Mouse (Mus musculus): ENCODE data around the gene Tatdn2. TPM values are rescaled to one million over a fixed set of nuclear protein-coding genes. Genes with fewer than 3 reads are reported as not detected.
"Not testable (repeated sequence)": the region's sequence is repeated elsewhere in the genome, so short reads cannot be mapped to it uniquely, and the experiment has no call there.

Tatdn2 gene
- total RNA-seq, 2 experiments from 2014 or later: 2.9 to 36.4 TPM

- ATAC-seq (replicated peaks; ENCODE audit: low FRiP score, poor library complexity, severe bottlenecking): no peak
Observed at GRCm38 (mm10) chr6:113695766-113696355, 989 bp upstream of the Tatdn2 start.

GRCm38 (mm10) chr6:113697222-113698205 lies 664 bp downstream of the Tatdn2 start:
- 0 out of 2 replicates have a peak, but pooled peaks have one; percentile 7 for ATAC-seq (replicated peaks; ENCODE audit: low FRiP score, poor library complexity, severe bottlenecking)

GRCm38 (mm10) chr6:113712718-113713117 lies 15.9 kb downstream of the Tatdn2 start:
- ATAC-seq (replicated peaks; ENCODE audit: low FRiP score, poor library complexity, severe bottlenecking): no peak

GRCm38 (mm10) chr6:113713389-113713788 lies 16.5 kb downstream of the Tatdn2 start:
- ATAC-seq (replicated peaks; ENCODE audit: low FRiP score, poor library complexity, severe bottlenecking): not testable (repeated sequence)

- no peak for ATAC-seq (replicated peaks; ENCODE audit: low FRiP score, poor library complexity, severe bottlenecking)
Observed at GRCm38 (mm10) chr6:113714276-113714675, 17.4 kb downstream of the Tatdn2 start.

- ATAC-seq (replicated peaks; ENCODE audit: low FRiP score, poor library complexity, severe bottlenecking): no peak
Observed at GRCm38 (mm10) chr6:113714797-113715196, 17.9 kb downstream of the Tatdn2 start.

- no peak for ATAC-seq (replicated peaks; ENCODE audit: low FRiP score, poor library complexity, severe bottlenecking)
Observed at GRCm38 (mm10) chr6:113717541-113717940, 20.7 kb downstream of the Tatdn2 start.

GRCm38 (mm10) chr6:113719878-113720277 lies 23.0 kb downstream of the Tatdn2 start, which contains the start of gene Ghrl:
Gene Ghrl, minus strand, starts transcription at chr6:113719880.
- no peak for ATAC-seq (replicated peaks; ENCODE audit: low FRiP score, poor library complexity, severe bottlenecking)

GRCm38 (mm10) chr6:113721061-113721460 lies 24.2 kb downstream of the Tatdn2 start:
- ATAC-seq (replicated peaks; ENCODE audit: low FRiP score, poor library complexity, severe bottlenecking): no peak

- ATAC-seq (replicated peaks; ENCODE audit: low FRiP score, poor library complexity, severe bottlenecking): no peak
Observed at GRCm38 (mm10) chr6:113728181-113728580, 31.3 kb downstream of the Tatdn2 start.

GRCm38 (mm10) chr6:113731296-113731695 lies 34.4 kb downstream of the Tatdn2 start:
- no peak for ATAC-seq (replicated peaks; ENCODE audit: low FRiP score, poor library complexity, severe bottlenecking)

GRCm38 (mm10) chr6:113737318-113738046 lies 40.6 kb downstream of the Tatdn2 start:
- no peak for ATAC-seq (replicated peaks; ENCODE audit: low FRiP score, poor library complexity, severe bottlenecking)

- peak; percentile 92 for ATAC-seq (replicated peaks; ENCODE audit: low FRiP score, poor library complexity, severe bottlenecking)
Observed at GRCm38 (mm10) chr6:113740236-113741217, 43.7 kb downstream of the Tatdn2 start, which contains the start of gene Sec13. Gene Sec13, minus strand, starts transcription at chr6:113740743.

GRCm38 (mm10) chr6:113741425-113741824 lies 44.6 kb downstream of the Tatdn2 start:
- no peak for ATAC-seq (replicated peaks; ENCODE audit: low FRiP score, poor library complexity, severe bottlenecking)

- no peak for ATAC-seq (replicated peaks; ENCODE audit: low FRiP score, poor library complexity, severe bottlenecking)
Observed at GRCm38 (mm10) chr6:113742321-113742720, 45.5 kb downstream of the Tatdn2 start.

GRCm38 (mm10) chr6:113743111-113743510 lies 46.3 kb downstream of the Tatdn2 start:
- no peak for ATAC-seq (replicated peaks; ENCODE audit: low FRiP score, poor library complexity, severe bottlenecking)

- no peak for ATAC-seq (replicated peaks; ENCODE audit: low FRiP score, poor library complexity, severe bottlenecking)
Observed at GRCm38 (mm10) chr6:113745117-113745516, 48.3 kb downstream of the Tatdn2 start.

- no peak for ATAC-seq (replicated peaks; ENCODE audit: low FRiP score, poor library complexity, severe bottlenecking)
Observed at GRCm38 (mm10) chr6:113747284-113747683, 50.4 kb downstream of the Tatdn2 start.

- ATAC-seq (replicated peaks; ENCODE audit: low FRiP score, poor library complexity, severe bottlenecking): no peak
Observed at GRCm38 (mm10) chr6:113748351-113748750, 51.5 kb downstream of the Tatdn2 start.
